Mouse (Mus musculus): Measurements from ENCODE around the gene Sec31a. TPM values are rescaled to one million over a fixed set of nuclear protein-coding genes. Genes with fewer than 3 reads are reported as not detected.

Sec31a gene
- total and polyA plus RNA-seq, 3 experiments = 61.2 to 165 TPM; not detected in 1

DNA sequence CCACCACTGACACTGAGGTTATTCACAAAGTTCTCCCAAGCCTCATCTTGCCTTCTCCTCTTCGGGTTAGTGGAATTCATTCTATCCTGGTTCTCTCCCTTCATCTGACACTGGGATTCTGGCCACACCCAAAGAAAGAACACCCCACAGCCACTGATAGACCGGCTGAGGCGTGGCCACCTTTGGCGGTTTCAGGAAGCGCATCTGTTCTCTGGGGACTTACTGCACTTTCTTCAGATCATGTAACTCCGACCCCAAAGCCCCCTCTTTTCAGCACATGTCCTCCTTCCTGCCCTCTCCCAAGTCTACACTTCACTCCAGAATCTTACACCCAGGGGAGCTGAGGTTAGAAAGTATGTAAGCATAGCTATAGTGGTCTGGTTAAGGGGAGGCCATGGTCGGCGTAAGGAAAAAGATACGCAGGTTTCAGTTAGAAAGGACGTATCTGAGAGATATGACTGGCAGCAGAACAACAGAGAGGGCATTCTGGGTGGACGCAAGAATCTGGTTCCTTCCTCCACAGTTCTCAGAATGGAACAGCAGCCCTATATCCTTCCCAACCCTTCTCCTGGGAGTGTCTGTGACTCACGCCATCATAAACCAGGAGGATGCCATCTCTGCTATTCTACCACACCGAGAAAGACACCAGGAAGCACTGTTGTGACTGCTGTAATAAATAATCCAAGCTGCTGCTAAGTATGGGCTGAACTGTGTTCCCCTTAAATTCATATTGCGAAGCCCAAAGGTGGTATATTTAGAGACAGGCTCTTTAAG, 82.2 kb downstream of the Sec31a start:
- DNase-seq (ENCODE audit: low read depth, low spot score) = peak; percentile 82
- Histone ChIP-seq H3K27me3 (ENCODE audit: control insufficient read depth in 1 of 2, insufficient read depth in 2 of 2, low read length in 2 of 2) (no peaks in the 10 kb centered on the region; a peak in 1 of 4 replicates), H3K9ac (ENCODE audit: control insufficient read depth, low read depth, low read length, poor library complexity, severe bottlenecking) (peak overlapping the region; percentile 67), H3K4me1 (ENCODE audit: control insufficient read depth in 1 of 2, insufficient read depth in 2 of 2, low read length in 2 of 2) (0 out of 4 replicates have a peak, but pooled peaks cover 0 to 5% of the 10 kb centered on the region in 2 experiments), H3K36me3 (ENCODE audit: control insufficient read depth in 1 of 2, insufficient read depth in 2 of 2, low read length in 2 of 2) (peaks cover 0 to 2% of the 10 kb centered on the region in 2 experiments; a peak in 2 of 4 replicates), H3K79me2 (ENCODE audit: control insufficient read depth, insufficient read depth, low read length, poor library complexity) (no peaks in the 10 kb centered on the region), H3K9me3 (replicated peaks; ENCODE audit: insufficient read depth, low read length) (no peaks in the 10 kb centered on the region), H3K27ac (ENCODE audit: control insufficient read depth, low read depth, low read length) (peak overlapping the region; percentile 34; the same call in 1 of the 2 replicates), H3K4me3 (ENCODE audit: control insufficient read depth in 1 of 2, insufficient read depth in 1 of 2, low read depth in 2 of 2, low read length in 2 of 2) (peak overlapping the region; percentile 59 to 75)
- TF ChIP-seq MYB (IDR thresholded peaks at IDR 0.05; ENCODE audit: low read depth, low read length) = 0 out of 2 replicates have a peak, but pooled peaks have one; percentile 19
- no peak for TF ChIP-seq RAD21 (IDR thresholded peaks at IDR 0.05; ENCODE audit: low read depth, low read length)
- no peak for TF ChIP-seq USF1 (IDR thresholded peaks at IDR 0.05; ENCODE audit: low read depth, low read length)
- 0 out of 2 replicates have a peak, but pooled peaks have one; percentile 22 for TF ChIP-seq TBP (IDR thresholded peaks at IDR 0.05; ENCODE audit: low read depth, low read length)
- TF ChIP-seq ELF1 (IDR thresholded peaks at IDR 0.05; ENCODE audit: low read depth, low read length) = peak; percentile 62; the same call in 1 of the 2 replicates
- TF ChIP-seq EP300 (IDR thresholded peaks at IDR 0.05; ENCODE audit: low read depth in 1 of 2, low read length in 2 of 2) = peak; percentile 31 to 34; a peak in 1 of 4 replicates
- no peak for TF ChIP-seq KAT2A (conservative IDR thresholded peaks at IDR 0.05; ENCODE audit: low read depth, low read length)
- TF ChIP-seq POLR2A (IDR thresholded peaks at IDR 0.05; ENCODE audit: control insufficient read depth in 1 of 2, insufficient read depth in 1 of 2, low read depth in 1 of 2, low read length in 2 of 2, poor library complexity in 1 of 2) = peak in 1 of 2 experiments; percentile 68; a peak in 2 of 4 replicates
- 0 out of 2 replicates have a peak, but pooled peaks have one; percentile 44 for TF ChIP-seq SIN3A (IDR thresholded peaks at IDR 0.05; ENCODE audit: low read length)
- peak; percentile 54; the same call in 1 of the 2 replicates for TF ChIP-seq NELFE (IDR thresholded peaks at IDR 0.05; ENCODE audit: low read depth, low read length)
- TF ChIP-seq GATA1 (IDR thresholded peaks at IDR 0.05; ENCODE audit: low read depth, low read length) = no peak

DNA sequence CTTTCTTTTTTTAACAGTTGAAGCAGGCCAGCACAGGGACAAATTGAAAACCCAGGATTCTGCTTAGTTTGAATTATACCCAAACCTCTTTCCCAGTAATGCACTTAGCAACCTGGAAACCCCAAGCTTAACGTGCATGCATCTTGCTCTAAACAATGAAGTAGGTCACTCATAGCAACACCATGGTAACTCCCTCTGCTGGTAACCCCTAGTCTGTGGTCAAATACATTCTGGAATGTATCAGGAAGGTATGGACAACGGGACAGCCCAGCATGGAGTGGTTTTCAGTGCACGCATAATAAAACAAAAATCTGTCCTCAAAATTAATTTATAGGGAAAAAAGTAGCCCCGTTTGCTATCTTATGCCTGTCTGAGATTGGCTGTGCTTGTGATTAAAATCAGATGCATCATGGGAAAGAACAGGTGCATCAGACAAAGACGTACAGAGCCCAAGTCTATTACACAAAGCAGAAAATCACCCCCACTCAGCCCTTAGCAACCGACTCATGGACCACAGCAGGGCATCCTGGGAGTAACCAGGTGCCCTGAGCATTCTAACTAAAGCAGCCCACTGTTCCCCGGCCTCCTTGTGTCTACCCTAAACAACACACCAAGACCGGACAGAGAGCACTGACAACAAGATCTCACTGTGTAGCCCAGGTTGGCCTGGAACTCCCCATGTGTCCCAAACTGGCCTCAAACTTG, 83.6 kb downstream of the Sec31a start:
- Histone ChIP-seq H3K9me3 (replicated peaks; ENCODE audit: insufficient read depth, low read length) (no peaks in the 10 kb centered on the region), H3K27me3 (ENCODE audit: control insufficient read depth in 1 of 2, insufficient read depth in 2 of 2, low read length in 2 of 2) (0 out of 4 replicates have a peak, but pooled peaks cover 0 to 1% of the 10 kb centered on the region in 2 experiments), H3K27ac (ENCODE audit: control insufficient read depth, low read depth, low read length) (no peak overlapping the region), H3K9ac (ENCODE audit: control insufficient read depth, low read depth, low read length, poor library complexity, severe bottlenecking) (no peak overlapping the region), H3K79me2 (ENCODE audit: control insufficient read depth, insufficient read depth, low read length, poor library complexity) (no peaks in the 10 kb centered on the region), H3K36me3 (ENCODE audit: control insufficient read depth in 1 of 2, insufficient read depth in 2 of 2, low read length in 2 of 2) (peaks cover 0 to 2% of the 10 kb centered on the region in 2 experiments; a peak in 2 of 4 replicates), H3K4me1 (ENCODE audit: control insufficient read depth in 1 of 2, insufficient read depth in 2 of 2, low read length in 2 of 2) (0 out of 4 replicates have a peak, but pooled peaks cover 0 to 5% of the 10 kb centered on the region in 2 experiments), H3K4me3 (ENCODE audit: control insufficient read depth in 1 of 2, insufficient read depth in 1 of 2, low read depth in 2 of 2, low read length in 2 of 2) (no peak overlapping the region)
- no peak for DNase-seq (ENCODE audit: low read depth, low spot score)
- TF ChIP-seq SIN3A (IDR thresholded peaks at IDR 0.05; ENCODE audit: low read length) (no peak), GATA1 (IDR thresholded peaks at IDR 0.05; ENCODE audit: low read depth, low read length) (no peak), CTCF (IDR thresholded peaks at IDR 0.05 in 2 of 3, conservative IDR thresholded peaks at IDR 0.05 in 1 of 3; ENCODE audit: control insufficient read depth in 1 of 3, insufficient read depth in 1 of 3, low read depth in 2 of 3, low read length in 3 of 3, poor library complexity in 1 of 3, severe bottlenecking in 1 of 3) (no peak), ELF1 (IDR thresholded peaks at IDR 0.05; ENCODE audit: low read depth, low read length) (no peak), POLR2AphosphoS2 (IDR thresholded peaks at IDR 0.05; ENCODE audit: low read length) (no peak), UBTF (IDR thresholded peaks at IDR 0.05; ENCODE audit: borderline replicate concordance, insufficient read depth, low read depth, low read length) (no peak), RAD21 (IDR thresholded peaks at IDR 0.05; ENCODE audit: low read depth, low read length) (no peak), NRF1 (IDR thresholded peaks at IDR 0.05; ENCODE audit: insufficient read depth, low read depth, low read length, poor library complexity, severe bottlenecking) (no peak), MYC (IDR thresholded peaks at IDR 0.05; ENCODE audit: low read depth, low read length) (no peak), CHD1 (IDR thresholded peaks at IDR 0.05; ENCODE audit: low read depth, low read length) (no peak), RCOR1 (IDR thresholded peaks at IDR 0.05; ENCODE audit: low read depth, low read length) (no peak), MAX (IDR thresholded peaks at IDR 0.05; ENCODE audit: low read length) (no peak)
